Mouse (Mus musculus): Measurements from ENCODE around the gene Zfp385a. TPM values are rescaled to one million over a fixed set of nuclear protein-coding genes. Genes with fewer than 3 reads are reported as not detected.

Zfp385a gene
- polyA plus RNA-seq, 2 experiments = 16.4 to 23.4 TPM

GRCm38 (mm10) chr15:103299644-103300043 is 40.2 kb downstream of the Zfp385a start:
- Histone ChIP-seq H3K4me3 (replicated peaks; ENCODE audit: low read length) (peak overlapping the region; percentile 25), H3K9ac (ENCODE audit: low read depth, low read length, severe bottlenecking) (0 out of 2 replicates have a peak overlapping the region, but pooled peaks have one; percentile 18), H3K36me3 (ENCODE audit: control insufficient read depth, insufficient read depth, low read length) (peaks cover 13% of the 10 kb centered on the region), H3K9me3 (ENCODE audit: control insufficient read depth, low read length) (no peaks in the 10 kb centered on the region), H3K27me3 (ENCODE audit: control insufficient read depth, insufficient read depth, low read length) (no peaks in the 10 kb centered on the region), H3K27ac (replicated peaks; ENCODE audit: low read depth, low read length) (peak overlapping the region; percentile 93), H3K4me2 (replicated peaks; ENCODE audit: low read depth, low read length, severe bottlenecking) (peak overlapping the region; percentile 46), H3K4me1 (ENCODE audit: control insufficient read depth, insufficient read depth, low read length) (peaks cover 97% of the 10 kb centered on the region)
- WGBS = 20% methylated on average over 8 of the region's 8 CpGs
- ATAC-seq (ENCODE audit: low FRiP score, low read depth) (no peak; the same call in 1 of the 2 replicates), DNase-seq (ENCODE audit: low spot score) (no peak)
- TF ChIP-seq POLR2A (IDR thresholded peaks at IDR 0.05; ENCODE audit: borderline replicate concordance, extremely low read depth, insufficient read depth, insufficient read length) = no peak

GRCm38 (mm10) chr15:103298861-103299616 is 40.9 kb downstream of the Zfp385a start:
- no peak overlapping the region for H3K9ac ChIP-seq (ENCODE audit: low read depth, low read length, severe bottlenecking)
- no peak for ATAC-seq (ENCODE audit: low FRiP score, low read depth)
- H3K4me1 ChIP-seq (ENCODE audit: control insufficient read depth, insufficient read depth, low read length) = peaks cover 93% of the 10 kb centered on the region
- TF ChIP-seq POLR2A (IDR thresholded peaks at IDR 0.05; ENCODE audit: borderline replicate concordance, extremely low read depth, insufficient read depth, insufficient read length) = no peak
- no peaks in the 10 kb centered on the region for H3K9me3 ChIP-seq (ENCODE audit: control insufficient read depth, low read length)
- no peak for DNase-seq (ENCODE audit: low spot score)
- WGBS = 50% methylated on average over 5 of the region's 5 CpGs
- peak overlapping the region; percentile 93 for H3K27ac ChIP-seq (replicated peaks; ENCODE audit: low read depth, low read length)
- no peaks in the 10 kb centered on the region for H3K27me3 ChIP-seq (ENCODE audit: control insufficient read depth, insufficient read depth, low read length)
- peaks cover 13% of the 10 kb centered on the region for H3K36me3 ChIP-seq (ENCODE audit: control insufficient read depth, insufficient read depth, low read length)
- peak overlapping the region; percentile 46; the same call in 1 of the 2 replicates for H3K4me2 ChIP-seq (replicated peaks; ENCODE audit: low read depth, low read length, severe bottlenecking)
- H3K4me3 ChIP-seq (replicated peaks; ENCODE audit: low read length) = no peak overlapping the region

- peaks cover 83% of the 10 kb centered on the region for H3K4me1 ChIP-seq (ENCODE audit: control insufficient read depth, insufficient read depth, low read length)
- DNase-seq (ENCODE audit: low spot score) (no peak), ATAC-seq (ENCODE audit: low FRiP score, low read depth) (no peak)
- WGBS = 56% methylated on average over 3 of the region's 3 CpGs
- H3K4me3 ChIP-seq (replicated peaks; ENCODE audit: low read length) = no peak overlapping the region
- H3K9me3 ChIP-seq (ENCODE audit: control insufficient read depth, low read length) = no peaks in the 10 kb centered on the region
- no peaks in the 10 kb centered on the region for H3K27me3 ChIP-seq (ENCODE audit: control insufficient read depth, insufficient read depth, low read length)
- peak overlapping the region; percentile 93 for H3K27ac ChIP-seq (replicated peaks; ENCODE audit: low read depth, low read length)
- peaks cover 22% of the 10 kb centered on the region for H3K36me3 ChIP-seq (ENCODE audit: control insufficient read depth, insufficient read depth, low read length)
- TF ChIP-seq POLR2A (IDR thresholded peaks at IDR 0.05; ENCODE audit: borderline replicate concordance, extremely low read depth, insufficient read depth, insufficient read length) = no peak
- H3K4me2 ChIP-seq (replicated peaks; ENCODE audit: low read depth, low read length, severe bottlenecking) = no peak overlapping the region
- H3K9ac ChIP-seq (ENCODE audit: low read depth, low read length, severe bottlenecking) = no peak overlapping the region
Observed at GRCm38 (mm10) chr15:103298026-103298425, 41.9 kb downstream of the Zfp385a start.

- TF ChIP-seq POLR2A (IDR thresholded peaks at IDR 0.05; ENCODE audit: borderline replicate concordance, extremely low read depth, insufficient read depth, insufficient read length) = no peak
- 0 out of 2 replicates have a peak overlapping the region, but pooled peaks have one; percentile 75 for H3K27ac ChIP-seq (replicated peaks; ENCODE audit: low read depth, low read length)
- no peaks in the 10 kb centered on the region for H3K27me3 ChIP-seq (ENCODE audit: control insufficient read depth, insufficient read depth, low read length)
- ATAC-seq (ENCODE audit: low FRiP score, low read depth) (no peak), DNase-seq (ENCODE audit: low spot score) (no peak)
- H3K4me3 ChIP-seq (replicated peaks; ENCODE audit: low read length) = no peak overlapping the region
- H3K4me2 ChIP-seq (replicated peaks; ENCODE audit: low read depth, low read length, severe bottlenecking) = no peak overlapping the region
- 38% methylated on average over 6 of the region's 6 CpGs for WGBS
- peaks cover 79% of the 10 kb centered on the region for H3K4me1 ChIP-seq (ENCODE audit: control insufficient read depth, insufficient read depth, low read length)
- peaks cover 28% of the 10 kb centered on the region for H3K36me3 ChIP-seq (ENCODE audit: control insufficient read depth, insufficient read depth, low read length)
- H3K9me3 ChIP-seq (ENCODE audit: control insufficient read depth, low read length) = no peaks in the 10 kb centered on the region
- no peak overlapping the region for H3K9ac ChIP-seq (ENCODE audit: low read depth, low read length, severe bottlenecking)
Observed at GRCm38 (mm10) chr15:103297313-103297712, 42.6 kb downstream of the Zfp385a start.

- Histone ChIP-seq H3K9me3 (ENCODE audit: control insufficient read depth, low read length) (no peaks in the 10 kb centered on the region), H3K9ac (ENCODE audit: low read depth, low read length, severe bottlenecking) (peak overlapping the region; percentile 25; the same call in 1 of the 2 replicates), H3K4me3 (replicated peaks; ENCODE audit: low read length) (no peak overlapping the region), H3K4me1 (ENCODE audit: control insufficient read depth, insufficient read depth, low read length) (peaks cover 69% of the 10 kb centered on the region), H3K4me2 (replicated peaks; ENCODE audit: low read depth, low read length, severe bottlenecking) (no peak overlapping the region), H3K36me3 (ENCODE audit: control insufficient read depth, insufficient read depth, low read length) (peaks cover 42% of the 10 kb centered on the region), H3K27ac (replicated peaks; ENCODE audit: low read depth, low read length) (peak overlapping the region; percentile 75), H3K27me3 (ENCODE audit: control insufficient read depth, insufficient read depth, low read length) (no peaks in the 10 kb centered on the region)
- peak; percentile 46 for DNase-seq (ENCODE audit: low spot score)
- 2% methylated on average over 5 of the region's 5 CpGs for WGBS
- ATAC-seq (ENCODE audit: low FRiP score, low read depth) = no peak
- no peak for TF ChIP-seq POLR2A (IDR thresholded peaks at IDR 0.05; ENCODE audit: borderline replicate concordance, extremely low read depth, insufficient read depth, insufficient read length)
Observed at GRCm38 (mm10) chr15:103295851-103296250, 44.0 kb downstream of the Zfp385a start.
